Mouse (Mus musculus) T-helper 2 cell (primary cell): ENCODE measurements around the gene Tdpoz5.
"Not testable (repeated sequence)": the region's sequence is repeated elsewhere in the genome, so short reads cannot be mapped to it uniquely, and the experiment has no call there.

ENCODE experiments used
- in situ Hi-C: fragments of 300-600 bp; cut with MboI, MseI; formaldehyde crosslinking; loops from one replicate; pipeline ENCODE4 v1.15.1; 2025; ENCODE audit warnings: high pct_unique_total_duplicates

Tdpoz5 gene

GRCm38 (mm10) chr3:93961214-93961613 lies at the start of gene Tdpoz5:
Gene Tdpoz5, minus strand, starts transcription at chr3:93961314.
- in situ Hi-C loops = loop anchor here (5.0 kb wide), 1 partner anchor 259 kb away; no protein-coding TSS in a partner anchor

DNA sequence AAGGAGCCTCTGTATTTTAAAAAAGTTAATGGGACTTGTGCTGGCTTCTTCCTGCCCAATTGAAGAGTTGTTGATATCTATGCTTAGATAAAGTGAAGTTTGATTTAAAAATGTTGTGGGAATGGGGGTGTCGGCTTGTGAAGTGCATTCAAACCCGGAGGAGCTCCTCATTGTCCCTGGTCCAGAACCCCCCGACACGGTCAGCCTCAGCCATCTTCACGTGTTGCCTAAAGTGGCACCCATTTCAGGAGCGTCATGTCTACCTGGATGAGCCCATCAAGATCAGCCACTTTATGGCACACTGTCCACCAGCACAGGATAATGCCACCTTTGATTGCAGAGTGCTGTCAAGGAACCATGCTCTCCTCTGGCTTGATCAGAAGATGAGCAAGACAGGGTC lies 7.8 kb upstream of the Tdpoz5 start:
- in situ Hi-C loops = loop anchor here (5.0 kb wide), 1 partner anchor 108 kb away; no protein-coding TSS in a partner anchor

GRCm38 (mm10) chr3:93943443-93943842 lies 17.7 kb downstream of the Tdpoz5 start, which contains the start of gene Gm9117:
Gene Gm9117, minus strand, starts transcription at chr3:93943543.
- in situ Hi-C loops = not testable (repeated sequence)

DNA sequence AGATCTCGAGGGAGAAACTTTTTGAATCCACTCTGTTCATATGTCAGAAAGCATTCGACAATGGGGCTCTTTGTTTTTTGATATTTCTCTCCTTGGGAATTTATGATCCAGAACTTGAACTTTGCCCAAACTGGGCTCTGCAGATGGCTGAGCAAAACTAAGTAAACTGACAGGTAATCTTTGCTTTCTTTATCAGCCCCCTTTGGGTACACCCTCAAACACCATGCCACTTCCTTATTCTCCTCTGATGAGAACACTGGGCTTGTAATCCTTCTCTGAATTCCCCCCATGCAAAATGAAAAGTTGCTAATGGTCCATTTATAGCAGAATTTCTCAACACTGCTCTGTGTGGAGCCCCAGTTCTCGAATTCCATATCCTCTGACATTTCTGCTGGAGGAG lies 22.7 kb downstream of the Tdpoz5 start:
- in situ Hi-C loops = loop anchor here (10.0 kb wide), 1 partner anchor 274 kb away; no protein-coding TSS in a partner anchor
